Mouse (Mus musculus) ES-CJ7 (cell line): ENCODE measurements at regions not wholly inside any gene's neighbourhood (a gene's known extent, or its start where the extent isn't known, plus 50 kb on each side); places are given as distances from the start of the nearest gene placed in this dataset.
"Not testable (repeated sequence)": the region's sequence is repeated elsewhere in the genome, so short reads cannot be mapped to it uniquely, and the experiment has no call there.

Experiments
- DNase-seq: peaks from one replicate; pipeline ENCODE4 v3.0.0; 2011; ENCODE audit warnings: low read depth, low spot score

DNA sequence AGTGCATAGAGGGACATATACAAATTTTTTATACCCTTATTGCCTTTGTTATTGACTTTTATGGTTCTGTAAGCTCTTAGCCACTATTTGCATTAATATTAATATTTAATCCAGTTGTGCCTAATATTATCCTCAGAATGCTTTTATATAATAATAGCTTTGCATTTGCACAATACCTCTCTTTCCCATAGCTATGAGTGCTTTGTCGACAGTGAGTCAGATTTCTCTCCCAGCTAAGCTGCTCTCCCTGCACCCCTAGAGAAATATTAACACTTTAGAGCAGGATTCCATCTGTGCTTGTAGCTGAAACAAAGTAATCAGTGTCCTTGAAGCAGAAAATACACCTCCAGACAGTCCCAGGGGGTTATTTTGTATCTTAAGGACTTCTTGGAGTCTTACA is 288.6 kb upstream of the Arglu1 start:
- no peak for DNase-seq

DNA sequence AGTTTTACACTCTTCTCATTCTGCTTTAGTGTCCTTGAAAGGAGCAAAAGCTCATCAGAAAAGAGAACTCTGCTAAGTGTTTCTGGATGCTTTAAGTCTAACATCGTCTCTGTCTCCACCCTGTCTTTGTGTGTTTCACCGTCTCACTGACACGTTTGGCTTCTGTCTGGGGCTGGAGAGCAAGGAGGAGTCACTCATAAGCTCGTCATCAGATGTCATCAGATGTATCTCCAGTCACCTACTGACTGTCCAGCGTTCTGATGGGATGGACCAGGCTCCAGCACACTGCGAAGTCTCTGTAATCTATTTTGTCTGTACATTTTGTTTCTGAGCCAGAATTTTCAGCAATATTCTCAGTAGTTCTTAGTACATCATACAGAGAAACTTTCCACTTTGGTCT is 283.4 kb upstream of the Arglu1 start:
- DNase-seq: no peak

DNA sequence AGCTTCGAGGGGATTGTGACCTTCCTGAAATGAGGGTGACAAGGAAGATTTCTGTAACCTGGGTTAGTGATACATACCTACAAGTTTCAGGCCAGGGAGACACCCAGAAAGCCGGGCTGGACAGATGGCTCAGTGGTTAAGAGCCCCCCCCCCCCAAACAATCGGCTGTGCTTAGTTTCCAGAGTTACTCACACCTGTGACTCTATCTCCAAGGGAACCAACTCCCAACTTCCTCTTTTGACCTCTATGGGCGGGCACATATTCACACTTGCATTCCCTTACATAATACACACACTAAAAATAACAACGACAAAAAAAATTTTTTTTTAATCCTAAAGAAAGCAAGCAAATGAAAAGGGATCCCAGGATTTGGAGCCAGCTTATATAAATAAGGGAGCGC is 283.0 kb upstream of the Arglu1 start:
- no peak for DNase-seq

DNA sequence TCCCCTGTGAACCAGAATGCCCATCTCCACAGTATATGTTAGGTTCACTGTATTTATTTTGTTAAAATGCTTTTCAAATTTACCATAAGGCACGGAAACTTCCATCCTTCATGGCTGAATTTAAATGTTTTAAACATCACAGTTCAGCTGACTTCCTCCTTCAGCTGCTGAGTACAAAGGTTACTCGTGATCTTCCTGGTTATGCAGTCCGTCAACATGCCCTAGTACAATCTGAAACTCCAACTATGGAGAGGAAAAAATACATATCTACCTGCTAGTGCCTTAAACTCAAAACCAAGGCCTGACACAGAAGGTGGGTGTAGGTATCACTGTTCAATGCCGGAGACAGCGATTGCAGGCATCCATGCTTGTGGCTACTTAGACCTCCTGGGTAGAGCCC is 280.5 kb upstream of the Arglu1 start:
- DNase-seq: no peak

DNA sequence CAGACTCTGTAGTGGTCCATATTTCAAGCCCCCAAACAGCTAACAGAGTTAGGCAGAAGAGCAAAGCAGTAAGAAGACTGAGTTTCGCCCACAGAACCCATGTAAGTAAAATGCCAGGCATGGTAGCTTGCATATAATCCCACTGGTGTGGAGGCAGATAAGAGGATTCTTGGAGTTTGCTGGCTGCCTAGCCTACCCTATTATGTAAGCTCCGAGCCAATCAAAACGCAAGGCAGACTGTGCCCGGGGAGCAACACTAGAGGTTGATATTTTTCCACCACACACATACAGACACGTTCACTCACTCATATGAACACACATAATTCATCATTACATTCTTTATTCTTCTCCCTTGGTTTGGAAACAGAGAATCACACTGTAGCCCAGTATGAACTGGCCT is 280.0 kb upstream of the Arglu1 start:
- DNase-seq: no peak

DNA sequence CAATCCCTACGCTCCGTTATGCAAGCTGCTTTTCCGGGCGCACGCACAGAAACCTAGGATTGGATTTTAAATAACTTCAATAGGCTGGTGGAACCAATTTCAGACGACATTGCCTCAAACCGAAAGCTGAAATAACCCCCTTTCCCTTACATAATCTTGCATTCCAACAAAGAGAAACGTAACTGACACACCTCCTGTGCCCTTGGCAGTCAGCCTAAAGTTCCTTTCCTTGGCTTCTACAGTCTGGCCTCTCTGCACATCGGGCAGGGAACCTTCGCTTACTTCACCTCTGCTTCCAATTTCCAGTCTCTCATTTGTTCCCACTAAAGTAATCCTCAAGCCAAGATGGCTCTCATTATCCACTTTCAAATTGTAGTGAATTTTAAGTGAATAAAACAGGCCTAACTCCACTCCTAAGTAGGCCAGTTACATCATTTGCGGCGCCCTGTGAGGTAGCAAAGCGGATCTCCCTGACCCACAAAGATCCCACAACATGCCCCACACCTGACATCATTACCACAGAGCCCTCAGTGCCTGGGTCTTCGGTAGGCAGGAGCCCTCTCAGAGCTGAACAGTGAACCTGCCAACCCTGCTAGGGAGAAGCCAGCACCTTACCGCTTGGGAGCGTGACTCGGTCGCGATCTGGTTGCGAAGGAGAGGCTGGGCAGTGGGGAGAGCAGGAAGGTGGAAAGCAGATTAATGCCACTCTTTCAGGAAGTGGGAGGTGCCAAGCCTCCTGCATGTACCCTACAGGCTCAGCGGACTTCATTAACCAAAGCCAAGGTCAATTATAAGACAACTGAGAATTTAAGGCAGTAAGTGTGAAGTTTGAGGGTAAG is 279.0 kb upstream of the Arglu1 start:
- no peak for DNase-seq

DNA sequence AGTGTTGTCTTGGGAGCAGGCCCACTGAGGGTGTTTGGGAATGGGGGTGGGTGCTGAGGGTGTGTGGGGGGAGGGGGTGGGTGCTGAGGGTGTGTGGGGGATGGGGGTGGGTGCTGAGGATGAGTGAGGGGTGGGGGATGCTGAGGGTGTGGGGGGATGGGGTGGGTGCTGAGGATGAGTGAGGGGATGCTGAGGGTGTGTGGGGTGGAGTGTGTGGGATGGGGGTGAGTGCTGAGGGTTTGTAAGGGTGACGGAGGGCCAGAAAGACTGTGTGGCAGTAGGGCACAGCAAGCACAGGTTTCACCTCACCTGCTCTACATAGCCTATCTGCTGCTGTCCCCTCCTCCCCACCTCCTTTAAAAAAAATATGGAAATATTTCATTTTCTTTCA is 276.3 kb upstream of the Arglu1 start:
- DNase-seq: no peak

DNA sequence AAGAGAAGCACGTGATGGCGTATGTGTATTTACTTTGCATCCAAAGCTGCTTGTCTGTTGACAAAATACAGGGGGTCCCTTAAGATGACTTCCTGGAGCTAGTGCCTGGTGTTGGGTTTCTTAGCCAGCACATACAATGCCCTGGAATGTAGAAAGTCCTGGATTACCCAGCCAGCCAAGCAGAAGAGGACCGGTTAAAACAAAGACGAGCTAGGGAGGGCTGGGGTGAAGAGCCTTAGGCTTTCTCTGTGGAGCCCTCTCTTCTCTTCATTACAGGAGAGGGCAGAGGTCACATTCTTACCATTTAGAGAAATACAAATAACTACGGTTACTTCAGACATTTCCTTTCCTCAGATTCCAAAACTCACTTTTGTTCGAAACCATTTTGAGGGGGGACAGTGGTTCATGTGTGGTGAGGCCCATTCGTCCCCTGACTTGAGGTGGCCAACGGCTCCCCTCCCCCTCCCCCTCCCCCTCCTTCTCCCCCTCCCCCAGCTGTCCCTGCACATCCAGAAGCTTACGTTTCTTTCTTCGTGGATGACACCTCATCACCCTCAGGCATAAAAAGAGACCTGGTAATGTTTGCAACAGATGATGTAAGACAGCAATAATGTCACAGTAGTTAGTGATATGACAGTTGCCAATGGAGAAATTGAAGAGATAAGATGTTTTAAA is 275.8 kb upstream of the Arglu1 start:
- DNase-seq: no peak

DNA sequence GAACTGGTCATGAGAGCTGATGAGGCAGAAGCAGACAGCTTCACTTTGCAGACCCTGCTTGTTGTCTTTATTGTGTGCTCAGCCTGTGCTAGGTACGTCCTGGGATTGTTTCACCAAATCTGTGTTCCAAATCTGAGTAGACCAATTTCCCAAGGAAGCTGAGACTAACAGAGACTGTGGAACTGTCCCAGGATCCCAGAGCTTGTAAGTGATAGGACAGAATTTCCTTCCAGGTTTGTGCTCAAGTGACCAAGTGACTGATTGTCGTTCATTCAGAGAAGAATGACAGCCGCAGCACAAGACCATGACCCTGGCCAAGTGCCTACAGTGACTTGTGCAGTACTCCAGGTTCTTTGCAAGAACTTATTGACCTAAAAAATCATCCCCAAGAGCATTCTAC is 269.9 kb upstream of the Arglu1 start:
- DNase-seq: no peak

DNA sequence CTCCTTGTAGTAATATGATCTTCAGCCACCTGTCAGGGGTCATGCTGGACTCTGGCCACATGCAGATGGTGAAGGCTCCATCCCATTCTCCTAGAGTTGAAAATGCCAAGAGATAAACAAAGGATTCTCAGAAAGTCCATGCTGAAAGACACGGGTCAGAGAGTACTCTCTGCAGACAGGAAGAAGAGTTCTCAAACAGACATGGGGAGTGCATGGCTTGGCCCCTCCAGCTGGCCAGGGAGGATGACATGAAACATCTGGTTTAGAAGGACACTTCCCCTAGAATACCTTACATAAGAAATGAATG is 269.4 kb upstream of the Arglu1 start:
- no peak for DNase-seq

DNA sequence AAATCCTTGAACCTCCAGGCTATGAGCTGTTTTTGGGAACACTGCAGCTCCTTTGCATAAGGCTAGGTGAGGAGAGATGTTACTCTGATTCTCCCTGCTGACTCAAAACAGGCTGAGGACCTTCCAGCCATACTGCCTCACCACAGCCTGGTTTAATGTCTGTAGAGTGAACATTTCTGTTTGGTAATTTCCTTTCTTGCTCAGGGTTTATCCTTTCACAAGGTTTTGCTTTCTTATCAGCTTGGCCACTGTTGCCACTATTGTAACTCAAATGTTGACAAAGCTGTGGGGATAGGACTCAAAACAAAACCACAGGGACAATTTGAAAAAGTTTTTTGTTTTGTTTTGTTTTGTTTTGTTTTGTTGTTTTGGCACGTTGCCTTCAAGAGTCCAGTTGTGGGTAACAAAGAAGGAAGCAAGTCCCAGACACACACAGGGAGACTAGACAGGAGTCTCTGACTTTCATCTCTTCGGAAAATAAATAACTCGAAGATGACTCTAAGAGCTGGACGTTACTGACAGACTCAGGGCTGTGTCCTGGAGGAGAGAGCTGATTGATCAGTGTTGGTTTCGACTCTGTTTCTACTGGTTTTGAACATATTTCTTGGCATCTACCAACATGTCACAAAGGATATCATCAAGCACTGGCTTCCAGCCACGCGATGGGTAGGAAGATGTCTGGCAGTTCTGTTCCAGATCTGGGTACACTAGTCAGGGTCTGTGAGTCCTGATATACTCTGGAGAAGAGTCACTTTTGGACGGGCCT is 268.9 kb upstream of the Arglu1 start:
- no peak for DNase-seq

DNA sequence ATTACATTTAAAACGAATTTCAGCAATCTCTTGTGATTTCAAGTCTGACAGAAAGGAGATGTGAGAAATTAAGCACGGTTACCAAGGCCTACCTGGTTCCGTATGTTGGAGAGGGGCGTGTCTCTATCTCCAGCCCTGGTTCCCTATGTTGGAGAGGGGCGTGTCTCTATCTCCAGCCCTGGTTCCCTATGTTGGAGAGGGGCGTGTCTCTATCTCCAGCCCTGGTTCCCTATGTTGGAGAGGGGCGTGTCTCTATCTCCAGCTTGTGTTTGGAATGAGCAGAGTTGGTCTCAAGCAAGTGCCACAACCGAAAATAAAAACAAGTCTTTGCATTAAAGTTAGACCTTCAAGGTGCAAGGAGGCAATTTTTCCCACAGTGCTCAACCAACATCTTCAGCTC is 267.8 kb upstream of the Arglu1 start:
- DNase-seq: not testable (repeated sequence)

DNA sequence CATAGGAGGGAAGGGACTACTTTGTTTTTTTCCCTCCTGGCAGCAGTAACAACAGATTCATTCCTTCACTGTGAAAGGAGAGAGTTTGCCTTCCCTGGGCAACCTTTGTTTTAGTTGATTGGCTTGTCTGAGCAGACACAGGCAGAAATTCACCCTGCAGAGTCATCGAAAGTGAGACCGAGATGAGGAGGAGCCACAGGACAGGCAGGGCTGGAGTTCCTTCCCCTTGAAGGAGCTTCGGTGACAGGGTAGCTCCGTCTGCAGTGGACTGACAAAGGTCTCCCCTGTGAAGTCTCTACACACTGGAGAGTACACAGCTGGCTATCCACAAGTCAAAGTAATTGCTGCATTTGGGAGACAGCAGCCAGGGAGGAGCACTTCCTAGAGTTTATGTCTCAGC is 261.9 kb upstream of the Arglu1 start:
- no peak for DNase-seq

DNA sequence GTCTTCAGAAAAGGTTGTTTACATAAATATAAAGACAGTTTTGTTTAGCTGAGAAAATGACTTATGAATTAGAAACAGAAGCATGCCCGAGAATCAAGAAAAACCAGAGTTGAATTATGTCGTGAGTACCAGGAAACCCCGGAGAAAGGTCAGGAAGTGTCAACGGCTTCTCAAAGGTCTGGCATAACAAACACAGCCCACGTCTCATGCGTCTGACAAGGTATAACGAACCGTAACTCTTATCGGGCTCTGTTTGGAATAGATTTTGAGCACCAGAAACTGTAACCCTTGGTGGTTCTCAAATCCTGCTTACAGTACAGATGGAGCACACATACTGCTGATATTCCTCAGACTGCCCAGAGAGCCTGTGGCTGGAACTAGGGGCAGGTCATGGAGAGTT is 260.9 kb upstream of the Arglu1 start:
- no peak for DNase-seq

DNA sequence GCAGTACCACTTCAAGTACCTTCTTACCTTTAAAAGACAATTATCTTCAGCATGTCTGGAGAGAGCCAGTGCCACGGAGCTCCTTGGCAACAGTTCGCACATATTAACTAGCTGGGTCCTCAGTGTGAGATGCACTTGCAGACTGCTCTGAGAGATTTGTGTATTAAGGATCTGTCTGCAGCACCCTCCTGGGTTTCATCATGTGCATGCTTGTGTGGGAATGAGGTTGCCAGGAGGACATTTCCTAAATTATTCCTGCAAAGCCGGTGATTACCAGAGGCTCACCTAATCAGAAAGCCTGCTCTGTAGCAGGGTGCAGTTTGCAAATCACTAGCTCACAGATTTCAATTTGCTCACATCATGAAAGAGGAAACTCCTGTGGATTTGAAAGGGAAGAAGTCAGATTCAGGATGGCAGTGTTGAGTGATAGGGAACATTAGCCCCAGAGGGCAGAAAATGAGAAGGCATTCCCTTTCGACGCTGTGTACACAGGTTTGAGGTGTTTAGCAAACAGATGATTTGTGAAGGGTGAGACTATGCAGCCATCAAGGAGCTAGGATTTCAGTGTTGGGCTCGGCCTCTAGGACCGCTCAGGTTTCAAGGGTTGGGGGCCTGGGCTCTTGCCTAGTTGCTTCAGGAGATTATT is 257.3 kb upstream of the Arglu1 start:
- no peak for DNase-seq

DNA sequence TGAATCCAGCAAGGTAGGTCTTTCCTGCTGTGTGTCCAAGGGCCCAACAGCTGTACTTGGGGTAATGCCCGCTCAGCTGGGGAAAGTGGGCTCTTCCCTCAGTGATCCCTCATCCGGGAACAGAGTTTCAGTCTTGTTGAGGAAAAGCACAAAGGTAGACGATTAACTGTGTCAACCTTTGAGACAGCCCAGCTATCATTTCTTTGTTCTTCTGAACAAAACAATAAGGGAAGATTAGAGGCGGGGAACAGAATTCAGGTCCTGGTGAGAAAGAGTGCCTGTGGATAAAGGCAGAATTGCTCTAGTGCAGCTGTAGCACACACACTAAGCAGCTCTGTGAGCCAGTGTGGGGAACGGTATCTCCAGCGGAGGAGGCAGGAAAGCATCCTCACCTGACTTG is 252.7 kb upstream of the Arglu1 start:
- DNase-seq: peak; percentile 20

DNA sequence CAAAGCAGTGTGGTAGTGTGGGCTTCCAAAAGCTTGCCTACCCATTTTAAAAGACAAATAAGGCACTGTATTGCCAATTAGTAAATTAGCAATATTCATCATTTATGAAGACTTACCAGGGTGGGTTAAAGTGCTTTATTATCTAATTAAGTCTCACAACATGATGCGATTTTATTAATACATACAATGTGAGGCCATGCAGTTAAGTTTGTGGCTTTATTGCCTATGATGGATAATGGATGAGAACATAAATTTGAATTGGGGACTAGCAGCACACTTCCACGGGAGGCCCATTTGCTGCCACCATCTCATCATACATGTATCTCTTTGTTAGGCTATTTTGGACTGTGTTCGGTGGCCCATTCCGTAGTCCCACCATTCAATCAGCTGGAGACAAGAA is 250.6 kb upstream of the Arglu1 start:
- no peak for DNase-seq

DNA sequence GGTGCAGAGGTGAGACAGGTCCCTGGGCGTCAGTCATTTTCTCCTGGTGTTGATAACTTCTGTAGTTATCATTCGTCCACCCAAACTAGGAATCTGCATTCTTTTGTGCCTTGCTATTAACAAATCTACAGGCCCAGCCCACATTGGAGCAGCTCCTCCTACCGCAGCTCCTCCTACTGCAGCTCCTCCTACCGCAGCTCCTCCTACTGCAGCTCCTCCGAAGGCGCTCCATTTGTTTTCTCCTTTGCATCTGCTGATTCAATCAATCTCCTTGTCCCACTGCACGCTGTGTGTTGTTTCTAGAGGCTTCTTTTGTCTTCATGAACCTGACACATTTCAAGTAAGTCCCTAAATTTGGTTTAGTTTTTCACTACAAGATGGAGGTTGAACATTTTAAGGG is 248.2 kb upstream of the Arglu1 start:
- peak; percentile 12 for DNase-seq

DNA sequence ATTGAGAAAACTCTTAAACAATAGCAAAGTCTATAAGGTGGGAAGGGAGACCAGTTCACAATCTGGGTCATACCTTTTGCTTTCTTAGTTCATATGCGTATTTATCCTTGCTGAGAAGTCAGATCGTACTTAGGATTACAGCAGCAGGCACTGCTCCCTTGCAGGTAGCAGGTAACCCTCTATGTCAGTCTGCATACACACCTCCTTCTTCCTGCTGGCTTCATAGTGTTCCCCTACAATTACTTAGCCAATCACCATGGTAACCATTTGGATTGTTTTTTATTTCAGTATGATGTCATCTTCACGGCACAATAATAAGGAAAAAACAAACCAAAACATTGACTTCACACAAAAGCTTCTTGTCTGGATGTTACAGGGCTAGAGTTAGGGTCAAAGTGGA is 242.1 kb upstream of the Arglu1 start:
- DNase-seq: no peak

DNA sequence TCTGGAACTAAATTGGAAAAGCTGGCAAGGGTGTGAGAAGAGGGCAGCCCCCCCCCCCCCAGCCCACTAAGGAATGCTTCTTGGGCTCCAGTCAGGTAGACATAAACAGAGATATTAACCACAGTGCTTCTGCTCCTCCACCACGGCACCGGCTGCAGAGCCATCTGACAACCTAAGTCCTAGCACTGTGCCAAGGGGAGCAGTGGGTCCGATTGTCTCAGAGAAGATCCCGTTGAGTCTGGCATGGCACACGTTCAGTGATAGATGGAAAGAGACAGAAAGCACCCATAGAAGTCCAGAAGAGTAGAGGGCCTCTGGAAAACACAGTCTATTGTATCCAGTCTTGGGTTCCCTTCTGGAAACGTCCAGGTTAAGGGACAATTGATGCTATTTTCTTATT is 241.4 kb upstream of the Arglu1 start:
- no peak for DNase-seq

DNA sequence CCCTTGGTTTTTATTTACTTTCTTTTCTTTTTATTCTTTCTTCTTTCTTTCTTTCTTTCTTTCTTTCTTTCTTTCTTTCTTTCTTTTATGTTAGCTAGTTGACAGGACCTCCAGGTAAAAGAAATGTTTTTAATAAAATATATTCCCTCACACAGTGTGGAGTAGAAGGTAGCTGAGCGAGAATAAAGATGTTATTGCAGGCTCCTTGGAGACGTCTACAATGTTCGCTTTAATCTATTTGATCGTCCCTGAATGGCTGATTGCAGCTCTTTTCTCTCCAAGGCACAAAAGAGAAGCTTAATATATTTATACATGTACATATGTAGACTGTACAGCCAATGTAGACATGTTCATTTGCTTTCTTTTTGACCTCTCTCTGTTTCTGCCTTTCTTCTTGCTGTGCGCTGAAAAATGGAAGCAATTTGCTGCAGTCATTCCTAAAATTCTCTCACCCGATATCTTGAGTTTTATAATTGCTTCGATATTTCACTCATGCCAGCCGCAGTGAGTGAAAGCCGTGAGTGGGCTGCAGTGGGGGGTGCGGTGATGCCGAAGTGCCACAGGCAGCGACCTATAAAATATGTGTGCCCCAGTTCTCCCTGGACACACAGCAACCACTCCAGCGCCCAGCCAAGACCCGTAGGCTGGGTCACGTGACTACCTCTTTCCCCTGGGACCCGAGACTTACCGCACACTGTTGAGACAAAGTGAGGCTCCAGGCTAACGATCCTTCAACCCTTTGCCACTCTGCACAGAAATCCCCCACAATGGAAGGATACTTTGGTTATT is 237.9 kb upstream of the Arglu1 start:
- DNase-seq: no peak

DNA sequence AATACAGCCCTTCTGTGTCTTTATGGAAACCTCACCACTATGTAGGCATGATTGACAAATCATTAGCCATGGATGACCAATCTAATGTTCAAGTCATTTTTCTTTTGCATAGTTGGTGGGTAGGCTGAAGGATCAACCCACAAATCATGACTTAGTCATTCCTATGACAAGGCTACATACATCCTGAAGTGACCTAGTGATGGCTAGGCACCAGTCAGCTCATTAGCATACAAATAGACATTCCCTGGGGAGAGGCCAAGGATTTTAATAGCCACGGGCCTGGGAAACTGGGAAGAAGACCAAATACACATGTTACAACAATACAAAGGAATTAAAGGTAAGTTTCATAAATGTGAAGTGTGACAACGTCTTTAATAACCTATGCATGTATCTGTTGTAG is 231.1 kb upstream of the Arglu1 start:
- DNase-seq: no peak
